Mouse (Mus musculus) midbrain, embryonic 15.5 days (tissue): ENCODE measurements around the gene Tssk1. TPM values are rescaled to one million over a fixed set of nuclear protein-coding genes. Genes with fewer than 3 reads are reported as not detected.

Experiments used
- ATAC-seq: fragments of 200-750 bp; cut with Nextera tagmentation; replicated peaks from 2 replicates; pipeline ENCODE4 v1.8.0; 2017; ENCODE audit warnings: moderate TSS enrichment
- H3K27ac ChIP-seq: fragments of 300-500 bp; sonication (generic); 2 replicates; pipeline ENCODE4 v1.5.1; 2015; ENCODE audit warnings: mild to moderate bottlenecking, inconsistent platforms
- H3K27me3 ChIP-seq: fragments of 300-500 bp; sonication (generic); replicated peaks from 2 replicates; pipeline ENCODE4 v1.6.1; 2015; ENCODE audit warnings: inconsistent platforms
- H3K36me3 ChIP-seq: fragments of 300-500 bp; sonication (generic); replicated peaks from 2 replicates; pipeline ENCODE4 v1.6.1; 2015; ENCODE audit warnings: inconsistent platforms
- H3K4me1 ChIP-seq: fragments of 300-500 bp; sonication (generic); 2 replicates; pipeline ENCODE4 v1.6.1; 2015; ENCODE audit warnings: inconsistent platforms
- H3K4me2 ChIP-seq: fragments of 300-500 bp; sonication (generic); 2 replicates; pipeline ENCODE4 v1.6.1; 2015; ENCODE audit warnings: inconsistent platforms, mild to moderate bottlenecking, moderate library complexity
- H3K4me3 ChIP-seq: fragments of 300-500 bp; sonication (generic); 2 replicates; pipeline ENCODE4 v1.5.1; 2015; ENCODE audit warnings: mild to moderate bottlenecking, inconsistent platforms
- H3K9ac ChIP-seq: fragments of 300-500 bp; sonication (generic); 2 replicates; pipeline ENCODE4 v1.6.1; 2015; ENCODE audit warnings: mild to moderate bottlenecking, inconsistent platforms
- H3K9me3 ChIP-seq: fragments of 300-500 bp; sonication (generic); 2 replicates; pipeline ENCODE4 v1.6.1; 2016; ENCODE audit warnings: inconsistent platforms
- WGBS: fragments of 180-500 bp; shearing (Covaris S2); methylation state at CpG from one replicate; pipeline ENCODE4 v1.1.7; 2015; ENCODE audit warnings: mixed read lengths; 5-methylcytosine and 5-hydroxymethylcytosine counted together
- polyA plus RNA-seq: library from polyadenylated mRNA; unstranded; fragments of >200 nt; fragmentation: Nextera tagmentation; extraction: Ambion mirVana; gene quantifications from 2 replicates; pipeline ENCODE4 v1.2.1, GENCODE M21; 2015

The Tssk1 gene
- polyA plus RNA-seq, 1 experiment from 2014 or later = not detected

GRCm38 (mm10) chr16:17875174-17875573, 18.8 kb upstream of the Tssk1 start:
- ATAC-seq = no peak
- Histone ChIP-seq H3K4me3 (no peak overlapping the region), H3K9ac (no peak overlapping the region), H3K4me1 (0 out of 2 replicates have a peak, but pooled peaks cover 3% of the 10 kb centered on the region), H3K9me3 (no peaks in the 10 kb centered on the region), H3K27ac (no peak overlapping the region), H3K4me2 (no peak overlapping the region), H3K36me3 (peaks cover 9% of the 10 kb centered on the region; the same call in 1 of the 2 replicates), H3K27me3 (no peaks in the 10 kb centered on the region)
- 89% methylated on average over 4 of the region's 4 CpGs for WGBS

DNA sequence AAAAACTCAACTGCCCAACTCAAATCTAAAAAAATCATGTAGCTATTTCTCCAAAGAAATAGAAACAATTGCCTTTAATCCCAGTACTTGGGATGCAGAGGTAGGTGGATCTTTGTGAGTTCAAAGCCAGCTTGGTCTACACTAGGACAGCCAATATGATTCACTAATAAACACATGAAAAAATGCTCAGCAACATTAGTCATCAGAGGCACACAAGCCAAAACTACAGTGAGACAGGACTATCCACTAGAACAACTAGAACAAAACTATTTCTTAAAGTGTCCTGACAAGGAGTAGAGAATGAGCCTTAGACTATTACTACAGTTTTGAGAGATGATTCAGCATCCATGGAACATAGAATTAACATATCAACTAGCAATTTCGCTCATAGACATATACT, 17.9 kb upstream of the Tssk1 start:
- Histone ChIP-seq H3K36me3 (peaks cover 9% of the 10 kb centered on the region; the same call in 1 of the 2 replicates), H3K9me3 (no peaks in the 10 kb centered on the region), H3K4me2 (no peak overlapping the region), H3K27me3 (no peaks in the 10 kb centered on the region), H3K4me1 (0 out of 2 replicates have a peak, but pooled peaks cover 3% of the 10 kb centered on the region), H3K9ac (no peak overlapping the region), H3K4me3 (no peak overlapping the region), H3K27ac (no peak overlapping the region)
- WGBS = 95% methylated on average over 1 of the region's 1 CpGs
- no peak for ATAC-seq

- ATAC-seq = no peak
- Histone ChIP-seq H3K9ac (no peak overlapping the region), H3K27me3 (no peaks in the 10 kb centered on the region), H3K4me1 (0 out of 2 replicates have a peak, but pooled peaks cover 3% of the 10 kb centered on the region), H3K4me2 (no peak overlapping the region), H3K4me3 (no peak overlapping the region), H3K27ac (no peak overlapping the region), H3K9me3 (no peaks in the 10 kb centered on the region), H3K36me3 (no peaks in the 10 kb centered on the region)
- WGBS = 90% methylated on average over 4 of the region's 4 CpGs
These were observed 14.5 kb upstream of the Tssk1 start for GRCm38 (mm10) chr16:17879571-17879970.

- Histone ChIP-seq H3K4me3 (no peak overlapping the region), H3K4me1 (peaks cover 13% of the 10 kb centered on the region), H3K36me3 (no peaks in the 10 kb centered on the region), H3K9ac (no peak overlapping the region), H3K27ac (no peak overlapping the region), H3K9me3 (no peaks in the 10 kb centered on the region), H3K4me2 (no peak overlapping the region), H3K27me3 (no peaks in the 10 kb centered on the region)
- ATAC-seq = no peak
These were observed 11.8 kb upstream of the Tssk1 start for GRCm38 (mm10) chr16:17882196-17882595.

DNA sequence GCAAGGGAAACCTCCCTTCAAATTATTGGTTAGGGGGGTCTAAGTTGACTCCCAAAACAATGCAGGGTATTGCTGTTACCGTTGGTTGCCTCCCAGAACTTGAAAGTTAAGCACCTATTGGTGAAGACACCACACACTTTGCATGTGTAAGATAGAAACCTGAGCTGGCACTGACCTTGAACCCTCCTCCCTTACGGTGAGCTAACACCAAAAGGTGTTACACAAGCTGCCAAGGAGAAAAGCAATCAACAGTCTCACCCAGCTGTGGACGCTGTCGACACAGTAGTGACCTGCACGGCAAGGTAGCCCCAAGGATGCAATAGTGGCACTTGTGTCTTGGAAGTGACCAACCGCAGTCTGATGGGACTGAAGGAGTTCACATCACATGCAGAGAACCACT, 9.9 kb upstream of the Tssk1 start:
- Histone ChIP-seq H3K9ac (no peak overlapping the region), H3K4me1 (peaks cover 13% of the 10 kb centered on the region), H3K9me3 (no peaks in the 10 kb centered on the region), H3K36me3 (no peaks in the 10 kb centered on the region), H3K4me2 (no peak overlapping the region), H3K4me3 (no peak overlapping the region), H3K27ac (no peak overlapping the region), H3K27me3 (no peaks in the 10 kb centered on the region)
- ATAC-seq = no peak
- WGBS = 92% methylated on average over 6 of the region's 6 CpGs

DNA sequence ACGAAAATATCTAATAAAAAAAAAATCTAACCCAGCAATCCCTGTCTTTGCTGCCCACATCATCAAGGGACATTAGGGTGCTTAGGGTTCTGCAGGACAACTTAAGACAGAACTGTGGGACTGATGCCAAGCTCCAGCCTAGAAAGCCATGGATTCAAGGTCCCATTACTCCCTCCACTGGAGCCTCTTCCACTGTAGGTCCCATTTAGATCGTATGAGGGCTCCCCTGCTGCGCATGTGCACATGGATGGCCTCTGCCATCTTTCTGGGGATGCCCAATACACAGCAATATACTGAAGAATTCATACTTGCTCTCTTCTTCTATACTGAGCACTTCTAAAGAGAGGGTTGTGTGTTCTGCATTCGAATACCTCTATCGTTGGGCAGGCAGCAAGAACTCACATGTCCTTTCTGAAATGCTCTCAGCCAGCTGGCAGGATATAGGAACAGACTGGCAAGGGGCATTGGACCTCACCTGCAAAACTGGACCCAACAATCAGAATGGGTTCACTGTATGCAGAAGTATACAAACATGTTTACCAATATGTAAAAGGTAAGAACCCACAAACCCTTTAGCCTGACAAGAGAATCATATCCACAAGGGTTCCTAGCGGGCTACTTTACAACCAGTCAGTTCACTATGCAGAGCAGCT, 4.2 kb upstream of the Tssk1 start:
- Histone ChIP-seq H3K4me3 (peak overlapping the region; percentile 78), H3K36me3 (no peaks in the 10 kb centered on the region), H3K9me3 (no peaks in the 10 kb centered on the region), H3K9ac (peak overlapping the region; percentile 98), H3K4me1 (peaks cover 30% of the 10 kb centered on the region), H3K27me3 (no peaks in the 10 kb centered on the region), H3K4me2 (peak overlapping the region; percentile 80), H3K27ac (no peak overlapping the region)
- 85% methylated on average over 6 of the region's 6 CpGs for WGBS
- ATAC-seq = no peak

- Histone ChIP-seq H3K27me3 (no peaks in the 10 kb centered on the region), H3K9ac (peak overlapping the region; percentile 98), H3K4me3 (peak overlapping the region; percentile 78), H3K36me3 (no peaks in the 10 kb centered on the region), H3K27ac (peak overlapping the region; percentile 97; the same call in 1 of the 2 replicates), H3K9me3 (no peaks in the 10 kb centered on the region), H3K4me2 (peak overlapping the region; percentile 80), H3K4me1 (peaks cover 30% of the 10 kb centered on the region)
- no peak for ATAC-seq
- WGBS = 50% methylated on average over 2 of the region's 2 CpGs
These were observed 3.7 kb upstream of the Tssk1 start for GRCm38 (mm10) chr16:17890342-17890727.

DNA sequence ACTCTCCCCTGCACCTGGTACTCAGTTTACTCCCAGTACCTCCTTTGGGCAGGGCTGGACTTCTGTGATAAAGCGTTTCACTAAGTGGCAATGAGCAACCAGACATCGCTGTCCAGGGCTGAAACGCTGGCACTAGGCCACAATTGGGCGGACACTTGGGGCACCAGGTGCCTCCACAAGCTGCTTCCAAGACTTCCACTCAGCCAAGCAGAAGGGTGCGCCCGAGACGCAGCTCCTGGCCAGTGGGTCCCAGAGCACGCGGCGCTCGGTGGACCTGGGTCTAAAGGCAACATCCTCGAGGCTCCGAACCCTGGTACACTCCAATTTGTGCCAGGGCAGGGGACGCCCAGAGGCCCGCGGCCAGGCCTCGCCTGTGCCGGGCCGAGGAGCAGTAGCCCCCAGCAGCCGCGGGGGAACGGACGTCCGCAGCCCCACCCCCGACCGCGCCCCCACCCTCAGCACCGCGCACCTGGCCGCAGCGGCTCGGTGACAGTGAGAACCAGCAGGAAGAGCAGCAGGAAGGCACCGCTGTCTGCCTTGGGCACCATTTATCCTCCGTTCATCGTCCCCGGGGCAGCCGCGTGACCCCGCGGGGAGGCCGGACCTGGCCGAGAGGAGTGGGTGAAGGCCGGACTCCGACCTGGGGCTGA, 3.0 kb upstream of the Tssk1 start:
- Histone ChIP-seq H3K4me3 (peak overlapping the region; percentile 78), H3K36me3 (no peaks in the 10 kb centered on the region), H3K4me1 (peaks cover 27% of the 10 kb centered on the region), H3K27me3 (no peaks in the 10 kb centered on the region), H3K4me2 (peak overlapping the region; percentile 80), H3K9ac (peak overlapping the region; percentile 98), H3K9me3 (no peaks in the 10 kb centered on the region), H3K27ac (peak overlapping the region; percentile 97)
- peak; percentile 68 for ATAC-seq
- under 1% methylated on average over 44 of the region's 44 CpGs for WGBS

GRCm38 (mm10) chr16:17891567-17891959, 2.5 kb upstream of the Tssk1 start, which contains the start of gene Gm20518:
Gene Gm20518, minus strand, starts transcription at chr16:17891671.
- H3K27me3 ChIP-seq = no peaks in the 10 kb centered on the region
- H3K4me1 ChIP-seq = peaks cover 24% of the 10 kb centered on the region
- peak within 1 kb of the TSS; percentile 80 for H3K4me2 ChIP-seq
- peak; percentile 97 for ATAC-seq
- WGBS = under 1% methylated on average over 37 of the region's 38 CpGs
- no peaks in the 10 kb centered on the region for H3K36me3 ChIP-seq
- H3K9ac ChIP-seq = peak within 1 kb of the TSS; percentile 98
- H3K9me3 ChIP-seq = no peaks in the 10 kb centered on the region
- H3K4me3 ChIP-seq = peak within 1 kb of the TSS; percentile 78
- H3K27ac ChIP-seq = peak within 1 kb of the TSS; percentile 97

- H3K9me3 ChIP-seq = no peaks in the 10 kb centered on the region
- H3K4me2 ChIP-seq = 0 out of 2 replicates have a peak overlapping the region, but pooled peaks have one; percentile 53
- 81% methylated on average over 3 of the region's 3 CpGs for WGBS
- no peak overlapping the region for H3K4me3 ChIP-seq
- no peaks in the 10 kb centered on the region for H3K36me3 ChIP-seq
- H3K27ac ChIP-seq = no peak overlapping the region
- no peak overlapping the region for H3K9ac ChIP-seq
- peaks cover 20% of the 10 kb centered on the region for H3K4me1 ChIP-seq
- no peak for ATAC-seq
- H3K27me3 ChIP-seq = no peaks in the 10 kb centered on the region
These were observed 1.4 kb upstream of the Tssk1 start for GRCm38 (mm10) chr16:17892606-17893005.

- H3K9ac ChIP-seq = no peak overlapping the region
- peaks cover 6% of the 10 kb centered on the region for H3K4me1 ChIP-seq
- ATAC-seq = no peak
- no peak overlapping the region for H3K27ac ChIP-seq
- no peak overlapping the region for H3K4me2 ChIP-seq
- H3K9me3 ChIP-seq = no peaks in the 10 kb centered on the region
- no peaks in the 10 kb centered on the region for H3K27me3 ChIP-seq
- H3K36me3 ChIP-seq = peaks cover 23% of the 10 kb centered on the region
- no peak overlapping the region for H3K4me3 ChIP-seq
These were observed 2.1 kb downstream of the Tssk1 start for GRCm38 (mm10) chr16:17896091-17896490.

- Histone ChIP-seq H3K27ac (no peak within 1 kb of the TSS), H3K9me3 (no peaks in the 10 kb centered on the region), H3K4me1 (no peaks in the 10 kb centered on the region), H3K4me3 (no peak within 1 kb of the TSS), H3K9ac (no peak within 1 kb of the TSS), H3K27me3 (no peaks in the 10 kb centered on the region), H3K4me2 (no peak within 1 kb of the TSS), H3K36me3 (peaks cover 45% of the 10 kb centered on the region)
- ATAC-seq = no peak
- WGBS = 94% methylated on average over 14 of the region's 14 CpGs
These were observed 4.4 kb downstream of the Tssk1 start, which contains the start of the genes Dgcr2 and Tssk2 for GRCm38 (mm10) chr16:17898462-17898861. Gene Dgcr2, minus strand, starts transcription at chr16:17898562. Gene Tssk2, plus strand, starts transcription at chr16:17898637.
